ENCODE assay signal across 9 mouse cellular contexts in genomic region chr7:29317558-29317957, GRCm38 (mm10). TPM values are rescaled to one million over a fixed set of nuclear protein-coding genes. Genes with fewer than 3 reads are reported as not detected.
A peak's percentile ranks its signal among the peaks of the same experiment; 100 is the strongest.
DNase-seq lines count a peak whose midpoint lies in the region; ATAC-seq lines count a peak whose summit lies in the region.
"Had no signal": no experiment of that assay in that cellular context is flagged by ENCODE, and none has a peak within 500 bp of the region (broad histone marks: within the 10 kb centered on the region; RNA-seq: fewer than 3 reads in every experiment).

No protein-coding gene starts in this region.

- WGBS in neural tube, embryonic 11.5 days: 0% methylated on average over 2 of the region's 2 CpGs

- H3K27me3 ChIP-seq in neural tube, embryonic 11.5 days (ENCODE audit: control insufficient read depth, insufficient read depth, low read length): no peaks in the 10 kb centered on the region

- peak overlapping the region; percentile 47 for H3K9ac ChIP-seq in neural tube, embryonic 11.5 days (ENCODE audit: low read length)

- H3K4me2 ChIP-seq in neural tube, embryonic 11.5 days (ENCODE audit: low read depth): peak overlapping the region; percentile 38

- peak; percentile 73 for ATAC-seq in neural tube, embryonic 11.5 days (ENCODE audit: insufficient read depth, low FRiP score, low TSS enrichment)

- H3K27ac ChIP-seq in neural tube, embryonic 11.5 days (ENCODE audit: low read depth, low read length): peak overlapping the region; percentile 87

- DNase-seq in frontal cortex, postnatal 10 days (ENCODE audit: low spot score in 2 of 2): peak; percentile 77 to 88
- no peak for DNase-seq in frontal cortex, postnatal 25 days (ENCODE audit: low spot score in 2 of 2)
- DNase-seq in right cerebral cortex, adult 18-20 months: peak; percentile 48
- DNase-seq in right cerebral cortex, postnatal 25 days: no peak
- DNase-seq in hindlimb bud, embryonic 11.5 days (ENCODE audit: extremely low spot score, low read depth, low spot score): peak; percentile 64
- peak; percentile 88 for DNase-seq in neural tube, embryonic 11.5 days (ENCODE audit: low spot score)
- DNase-seq in adipocyte (ENCODE audit: low spot score): no peak
- DNase-seq in spleen, postnatal 36 days (ENCODE audit: low spot score in 2 of 2): no peak

- H3K9me3 ChIP-seq in neural tube, embryonic 11.5 days (ENCODE audit: control insufficient read depth, low read length): no peaks in the 10 kb centered on the region

- peaks cover 52% of the 10 kb centered on the region for H3K4me1 ChIP-seq in neural tube, embryonic 11.5 days (ENCODE audit: control insufficient read depth, insufficient read depth, low read length)

- H3K36me3 ChIP-seq in neural tube, embryonic 11.5 days (ENCODE audit: control insufficient read depth, insufficient read depth, low read length): no peaks in the 10 kb centered on the region; the same call in 1 of the 2 replicates

- H3K4me3 ChIP-seq in neural tube, embryonic 11.5 days (ENCODE audit: low read depth, low read length): peak overlapping the region; percentile 13; the same call in 1 of the 2 replicates

RNA-seq across cellular contexts. Expression of gene Dpf1, which starts 13.8 kb away (rescaled TPM):
- 65.2 and 66.7 TPM in 2 replicates for polyA plus RNA-seq in neural tube, embryonic 11.5 days (2014; fragmentation: Nextera tagmentation; extraction: Ambion mirVana)

RNA-seq across cellular contexts. Expression of gene Ppp1r14a, which starts 28.4 kb away (rescaled TPM):
- polyA plus RNA-seq in neural tube, embryonic 11.5 days (2014; fragmentation: Nextera tagmentation; extraction: Ambion mirVana): 44.2 and 55.8 TPM in 2 replicates

RNA-seq across cellular contexts. Expression of gene Spint2, which starts 35.8 kb away (rescaled TPM):
- polyA plus RNA-seq in neural tube, embryonic 11.5 days (2014; fragmentation: Nextera tagmentation; extraction: Ambion mirVana): 27.0 and 28.1 TPM in 2 replicates
- polyA plus RNA-seq: C2C12 had no signal

Comparison
In these comparisons a context has a peak if more than half of its experiments do, and no peak if none do; other contexts are left out.
1. DNase-seq: peak in frontal cortex, postnatal 10 days (2 of 2), right cerebral cortex, adult 18-20 months (single experiment), hindlimb bud, embryonic 11.5 days (single experiment) and neural tube, embryonic 11.5 days (single experiment); none in frontal cortex, postnatal 25 days (0 of 2), right cerebral cortex, postnatal 25 days (single experiment), adipocyte (single experiment) and spleen, postnatal 36 days (0 of 2).